Comparison of ENCODE assay signal across 23 mouse cellular contexts in genomic region chr17:31462506-31462905, GRCm38 (mm10).
"Had no signal": no experiment of that assay in that cellular context is flagged by ENCODE, and none has a peak within 500 bp of the region (broad histone marks: within the 10 kb centered on the region; RNA-seq: fewer than 3 reads in every experiment).

No protein-coding gene starts in this region.

- H3K27ac ChIP-seq: embryonic facial prominence, embryonic 10.5 days; embryonic facial prominence, embryonic 12.5 days; embryonic facial prominence, embryonic 13.5 days; embryonic facial prominence, embryonic 15.5 days; forebrain, embryonic 10.5 days; forebrain, embryonic 12.5 days; forebrain, embryonic 13.5 days; forebrain, embryonic 15.5 days; gastrocnemius, adult 2 months; heart, adult 2 months; heart, embryonic 10.5 days had no signal

- H3K27me3 ChIP-seq: embryonic facial prominence, embryonic 12.5 days; embryonic facial prominence, embryonic 13.5 days; embryonic facial prominence, embryonic 15.5 days; forebrain, embryonic 12.5 days; forebrain, embryonic 13.5 days; forebrain, embryonic 15.5 days had no signal

- H3K9me3 ChIP-seq: embryonic facial prominence, embryonic 12.5 days; embryonic facial prominence, embryonic 13.5 days; embryonic facial prominence, embryonic 15.5 days; forebrain, embryonic 10.5 days; forebrain, embryonic 13.5 days; forebrain, embryonic 15.5 days; heart, embryonic 10.5 days had no signal

- DNase-seq: cerebellum, adult 9-11 months; cerebellum, postnatal 14 days; cerebellum, postnatal 25 days; cerebellum, postnatal 36 days; embryo, embryonic 11 days; forebrain, postnatal 0 days; gastrocnemius, adult 2 months; gastrocnemius, postnatal 10 days; gastrocnemius, postnatal 14 days; gastrocnemius, postnatal 25 days; heart, adult 11 months; heart, adult 18-20 months; heart, adult 2 months had no signal

- H3K4me1 ChIP-seq: embryonic facial prominence, embryonic 10.5 days; embryonic facial prominence, embryonic 12.5 days; embryonic facial prominence, embryonic 13.5 days; embryonic facial prominence, embryonic 15.5 days had no signal

- H3K4me3 ChIP-seq: embryonic facial prominence, embryonic 10.5 days; embryonic facial prominence, embryonic 12.5 days; embryonic facial prominence, embryonic 13.5 days; embryonic facial prominence, embryonic 15.5 days; erythroblast, embryonic 14.5 days; forebrain, embryonic 10.5 days; forebrain, embryonic 12.5 days; forebrain, embryonic 13.5 days; forebrain, embryonic 15.5 days; gastrocnemius, adult 2 months; heart, adult 2 months; heart, embryonic 10.5 days had no signal
